Mouse (Mus musculus) hindbrain, postnatal 0 days (tissue): ENCODE data around the gene Slc35g1. TPM values are rescaled to one million over a fixed set of nuclear protein-coding genes. Genes with fewer than 3 reads are reported as not detected.
A peak's percentile ranks its signal among the peaks of the same experiment; 100 is the strongest.

Source experiments
- ATAC-seq: fragments of 200-750 bp; cut with Nextera tagmentation; 2 replicates; pipeline ENCODE4 v1.8.0; 2017; ENCODE audit warnings: mild to moderate bottlenecking, moderate TSS enrichment, moderate library complexity
- DNase-seq: peaks from one replicate; pipeline ENCODE4 v3.0.0-alpha.2; 2015; ENCODE audit warnings: low spot score
- H3K27ac ChIP-seq: fragments of 300-500 bp; sonication (generic); 2 replicates; pipeline ENCODE4 v1.5.1; 2014; ENCODE audit warnings: mild to moderate bottlenecking
- H3K27me3 ChIP-seq: fragments of 300-500 bp; sonication (generic); 2 replicates; pipeline ENCODE4 v1.6.1; 2014; ENCODE audit warnings: low read length, mixed read lengths; ENCODE audit not compliant: insufficient read depth
- H3K36me3 ChIP-seq: fragments of 300-500 bp; sonication (generic); 2 replicates; pipeline ENCODE4 v1.6.1; 2014; ENCODE audit warnings: low read length, mixed read lengths; ENCODE audit not compliant: insufficient read depth
- H3K4me1 ChIP-seq: fragments of 300-500 bp; sonication (generic); 2 replicates; pipeline ENCODE4 v1.6.1; 2014; ENCODE audit warnings: antibody characterized with exemption, low read length, mixed read lengths; ENCODE audit not compliant: insufficient read depth
- H3K4me2 ChIP-seq: fragments of 300-500 bp; sonication (generic); 2 replicates; pipeline ENCODE4 v1.6.1; 2014; ENCODE audit warnings: low read depth, mild to moderate bottlenecking, low read length, moderate library complexity, mixed read lengths
- H3K4me3 ChIP-seq: fragments of 300-500 bp; sonication (generic); 2 replicates; pipeline ENCODE4 v1.5.1; 2014; ENCODE audit warnings: low read length
- H3K9ac ChIP-seq: fragments of 300-500 bp; sonication (generic); replicated peaks from 2 replicates; pipeline ENCODE4 v1.6.1; 2014; ENCODE audit warnings: mild to moderate bottlenecking, low read length, moderate library complexity, mixed read lengths
- H3K9me3 ChIP-seq: fragments of 300-500 bp; sonication (generic); 2 replicates; pipeline ENCODE4 v1.6.1; 2016; ENCODE audit warnings: low read length, mixed read lengths
- CTCF ChIP-seq: IDR thresholded peaks from 2 replicates; pipeline ENCODE4 v1.5.1; 2016; ENCODE audit warnings: antibody characterized with exemption, control low read depth, low read depth
- WGBS: fragments of 180-500 bp; shearing (Covaris S2); extraction: QIAGEN DNeasy Blood & Tissue Kit; methylation state at CpG from one replicate; pipeline ENCODE4 v1.1.7; 2014; 5-methylcytosine and 5-hydroxymethylcytosine counted together
- polyA plus RNA-seq: library from polyadenylated mRNA; unstranded; fragments of >200 nt; fragmentation: Nextera tagmentation; extraction: Ambion mirVana; gene quantifications from 2 replicates; pipeline ENCODE4 v1.2.1, GENCODE M21; 2015
- total RNA-seq: library from RNA; depleted of rRNA; stranded (reverse); fragments of >200 nt; gene quantifications from 2 replicates; pipeline ENCODE4 v1.2.3, GENCODE M21; 2014

Gene Slc35g1
- total and polyA plus RNA-seq, 2 experiments from 2014 or later, result 1.5 to 3.2 TPM

DNA sequence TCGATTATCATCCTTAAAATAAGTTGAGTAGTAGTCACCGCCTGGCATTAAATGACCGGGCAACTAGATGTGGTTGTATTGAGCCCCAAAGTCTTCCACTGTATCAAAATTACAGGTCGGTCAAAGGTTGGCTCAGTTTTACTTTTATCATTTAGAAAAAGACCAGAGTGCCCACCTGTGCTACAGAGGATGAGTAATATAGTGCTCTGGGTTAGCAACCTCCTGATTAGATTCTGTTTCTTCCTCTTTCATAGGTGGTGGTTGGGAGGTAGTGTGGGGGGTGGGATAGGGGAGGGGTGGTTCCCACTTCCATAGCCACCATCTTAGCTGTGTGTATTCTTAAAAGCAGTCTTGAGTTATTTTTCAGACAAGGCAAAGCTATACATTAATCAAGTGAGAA is 7.9 kb upstream of the Slc35g1 start:
- Histone ChIP-seq H3K9me3 (no peaks in the 10 kb centered on the region), H3K4me1 (no peaks in the 10 kb centered on the region), H3K27me3 (no peaks in the 10 kb centered on the region), H3K27ac (no peak overlapping the region), H3K36me3 (no peaks in the 10 kb centered on the region), H3K4me2 (no peak overlapping the region), H3K9ac (no peak overlapping the region), H3K4me3 (no peak overlapping the region)
- 97% methylated on average over 4 of the region's 4 CpGs for WGBS
- no peak for TF ChIP-seq CTCF
- ATAC-seq (no peak), DNase-seq (no peak)

DNA sequence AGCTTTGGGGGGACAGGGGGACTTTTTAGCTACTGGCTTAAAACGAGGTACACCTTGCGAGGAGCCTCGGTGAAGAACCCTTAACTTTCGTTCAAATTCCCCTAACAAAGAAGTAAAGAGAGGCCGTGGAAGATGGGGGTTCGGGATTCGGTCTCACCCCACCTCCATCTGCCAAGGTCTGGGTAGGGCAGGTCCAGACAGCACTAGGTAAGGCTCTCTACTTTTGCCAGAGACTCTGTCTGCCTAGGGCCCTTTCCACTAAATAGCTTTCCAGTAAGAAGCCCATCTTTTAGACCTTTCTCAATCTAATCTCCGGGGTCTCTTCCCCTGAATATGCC is 822 bp downstream of the Slc35g1 start:
- Histone ChIP-seq H3K4me1 (0 out of 2 replicates have a peak, but pooled peaks cover 2% of the 10 kb centered on the region), H3K36me3 (no peaks in the 10 kb centered on the region), H3K9me3 (no peaks in the 10 kb centered on the region), H3K4me2 (peak overlapping the region; percentile 80), H3K27ac (no peak overlapping the region), H3K9ac (no peak overlapping the region), H3K27me3 (no peaks in the 10 kb centered on the region), H3K4me3 (peak overlapping the region; percentile 70)
- ATAC-seq, result no peak
- no peak for DNase-seq
- no peak for TF ChIP-seq CTCF
- WGBS, result 26% methylated on average over 8 of the region's 8 CpGs

DNA sequence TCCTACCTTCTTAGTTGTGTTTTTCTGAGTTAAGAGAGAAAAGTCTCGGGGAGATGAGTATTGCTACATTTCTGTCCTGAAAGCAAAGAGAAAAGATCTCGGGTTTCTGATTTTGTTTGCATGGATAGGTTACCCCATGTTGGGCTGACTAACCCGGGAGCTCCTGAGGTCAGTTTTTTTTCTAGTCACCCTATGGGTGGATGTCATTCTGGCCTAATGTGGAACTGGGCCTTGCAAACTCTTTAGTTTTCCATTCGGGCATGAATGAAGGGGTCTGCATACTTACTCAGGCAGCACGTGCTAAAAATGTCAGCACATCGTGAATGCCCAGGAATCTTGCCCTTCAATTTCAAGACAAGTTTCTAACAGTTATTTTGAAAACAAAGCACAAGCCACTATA is 1.2 kb downstream of the Slc35g1 start:
- peak overlapping the region; percentile 80; the same call in 1 of the 2 replicates for H3K4me2 ChIP-seq
- no peak for DNase-seq

DNA sequence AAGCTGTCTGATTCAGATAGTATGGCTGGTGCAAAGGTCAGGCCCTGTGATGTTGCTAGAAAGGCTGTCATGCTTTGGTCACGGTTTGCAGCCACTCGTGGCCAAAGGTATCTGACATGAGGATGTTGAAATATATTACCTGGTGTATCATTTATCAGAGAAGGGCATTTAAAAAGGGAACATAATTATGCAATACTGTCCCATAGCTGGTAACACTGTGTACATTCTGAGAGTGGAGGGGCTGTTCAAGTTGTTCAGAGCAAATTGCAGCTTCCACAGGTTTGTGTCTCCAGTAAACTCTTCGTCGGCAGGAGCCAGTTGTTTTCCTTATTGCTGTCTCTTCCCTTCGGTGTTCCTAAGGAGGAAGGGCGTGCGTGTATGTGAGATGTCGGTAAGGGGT is 3.2 kb downstream of the Slc35g1 start:
- Histone ChIP-seq H3K4me1 (0 out of 2 replicates have a peak, but pooled peaks cover 2% of the 10 kb centered on the region), H3K27ac (no peak overlapping the region), H3K9ac (no peak overlapping the region), H3K36me3 (no peaks in the 10 kb centered on the region), H3K9me3 (no peaks in the 10 kb centered on the region), H3K4me2 (no peak overlapping the region), H3K4me3 (no peak overlapping the region), H3K27me3 (no peaks in the 10 kb centered on the region)
- TF ChIP-seq CTCF, result no peak
- ATAC-seq (no peak), DNase-seq (no peak)
- WGBS, result 89% methylated on average over 8 of the region's 8 CpGs

More for the DNA sequence above, 1.2 kb downstream of the Slc35g1 start:
- H3K36me3 ChIP-seq, result no peaks in the 10 kb centered on the region
- 27% methylated on average over 6 of the region's 6 CpGs for WGBS
- 0 out of 2 replicates have a peak overlapping the region, but pooled peaks have one; percentile 70 for H3K4me3 ChIP-seq
- H3K27ac ChIP-seq, result no peak overlapping the region
- no peaks in the 10 kb centered on the region for H3K9me3 ChIP-seq
- H3K4me1 ChIP-seq, result 0 out of 2 replicates have a peak, but pooled peaks cover 2% of the 10 kb centered on the region
- TF ChIP-seq CTCF, result no peak
- H3K9ac ChIP-seq, result no peak overlapping the region
- no peak for ATAC-seq
- no peaks in the 10 kb centered on the region for H3K27me3 ChIP-seq

DNA sequence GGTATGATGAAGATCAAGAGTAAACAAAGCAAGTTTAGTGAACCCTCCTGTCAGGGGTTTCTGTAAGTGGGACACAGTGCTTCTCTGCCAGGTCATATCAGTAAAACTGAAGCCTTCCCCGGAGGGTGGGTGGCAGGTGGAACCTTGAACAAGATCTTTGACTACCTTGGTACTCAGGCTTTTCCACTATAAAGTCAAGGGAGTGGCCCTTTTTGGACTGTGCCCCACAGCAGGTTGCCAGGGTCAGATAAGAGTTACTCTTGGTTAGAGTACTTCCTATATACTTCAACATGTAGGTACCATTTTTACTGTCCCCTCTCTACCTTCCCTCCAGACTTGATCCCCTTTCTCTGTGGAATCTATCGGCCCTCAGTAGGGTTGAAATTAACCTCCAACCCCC is 5.1 kb downstream of the Slc35g1 start:
- H3K9me3 ChIP-seq, result no peaks in the 10 kb centered on the region
- H3K4me3 ChIP-seq, result no peak overlapping the region
- DNase-seq (no peak), ATAC-seq (no peak)
- no peaks in the 10 kb centered on the region for H3K27me3 ChIP-seq
- no peak overlapping the region for H3K9ac ChIP-seq
- WGBS, result 95% methylated on average over 2 of the region's 2 CpGs
- no peaks in the 10 kb centered on the region for H3K4me1 ChIP-seq
- no peak for TF ChIP-seq CTCF
- no peaks in the 10 kb centered on the region for H3K36me3 ChIP-seq
- H3K27ac ChIP-seq, result no peak overlapping the region
- no peak overlapping the region for H3K4me2 ChIP-seq

DNA sequence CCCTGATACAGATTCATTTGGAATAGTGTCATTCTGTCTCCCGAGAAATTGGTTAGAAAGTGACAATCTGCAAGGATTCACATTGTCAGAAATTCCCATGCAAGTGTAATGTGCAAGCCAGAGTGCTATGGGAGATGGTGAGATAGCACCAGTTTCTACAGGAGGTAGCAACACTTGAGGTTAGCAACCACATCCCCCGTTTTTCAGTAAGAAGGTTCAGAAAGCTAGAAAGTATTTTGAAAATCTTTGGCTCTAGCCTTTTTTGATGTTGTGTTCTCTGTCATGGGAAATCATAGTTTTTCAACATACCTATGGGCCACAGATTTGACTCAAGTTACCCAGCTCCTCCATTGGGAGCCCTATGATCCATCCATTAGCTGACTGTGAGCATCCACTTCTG is 5.6 kb downstream of the Slc35g1 start:
- Histone ChIP-seq H3K4me1 (no peaks in the 10 kb centered on the region), H3K4me2 (no peak overlapping the region), H3K4me3 (no peak overlapping the region), H3K27ac (no peak overlapping the region), H3K9ac (no peak overlapping the region), H3K27me3 (no peaks in the 10 kb centered on the region), H3K36me3 (no peaks in the 10 kb centered on the region), H3K9me3 (no peaks in the 10 kb centered on the region)
- no peak for ATAC-seq
- TF ChIP-seq CTCF, result no peak
- 92% methylated on average over 2 of the region's 2 CpGs for WGBS
- DNase-seq, result no peak

DNA sequence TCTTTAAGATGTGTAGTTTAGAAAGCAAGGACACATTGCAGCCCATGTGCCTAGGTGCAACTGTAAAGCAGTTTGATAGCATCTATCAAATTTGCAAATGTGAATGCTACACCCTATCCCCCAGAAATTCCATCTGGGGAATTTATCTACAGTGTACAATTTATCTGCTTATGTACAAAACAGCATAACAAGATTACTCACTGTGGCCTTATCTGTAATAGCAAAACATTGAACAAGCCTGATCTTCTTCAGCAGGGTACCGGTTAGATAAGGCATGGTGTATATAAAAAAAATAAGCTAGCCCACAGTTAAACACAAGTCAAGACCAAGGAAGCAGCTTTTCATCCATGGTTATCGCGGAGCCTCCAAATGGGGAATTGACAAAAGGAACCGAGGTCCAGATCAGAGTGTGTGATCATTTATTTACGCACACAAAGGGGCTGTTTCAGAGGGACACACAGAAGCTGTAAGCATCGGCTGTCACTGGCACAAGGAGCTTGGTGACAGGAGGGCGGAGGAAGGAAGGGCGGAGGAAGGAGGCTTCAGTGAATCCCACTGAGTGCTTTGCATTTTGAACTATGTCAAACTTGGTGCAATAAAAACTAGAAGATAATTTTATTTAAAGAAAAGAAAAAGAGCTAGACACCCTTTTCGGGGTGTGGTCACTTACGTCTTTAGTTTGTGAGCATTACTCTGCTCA is 14.7 kb downstream of the Slc35g1 start:
- no peaks in the 10 kb centered on the region for H3K36me3 ChIP-seq
- H3K27ac ChIP-seq, result no peak overlapping the region
- ATAC-seq, result no peak
- no peaks in the 10 kb centered on the region for H3K4me1 ChIP-seq
- H3K4me3 ChIP-seq, result no peak overlapping the region
- 65% methylated on average over 10 of the region's 10 CpGs for WGBS
- H3K27me3 ChIP-seq, result no peaks in the 10 kb centered on the region
- TF ChIP-seq CTCF, result no peak
- no peak overlapping the region for H3K4me2 ChIP-seq
- no peaks in the 10 kb centered on the region for H3K9me3 ChIP-seq
- DNase-seq, result no peak
- no peak overlapping the region for H3K9ac ChIP-seq
